Mouse (Mus musculus) C2C12 (cell line): ENCODE data around the gene Numa1.

ENCODE experiments used
- CEBPB ChIP-seq: IDR thresholded peaks from one replicate; pipeline ENCODE4 v1.6.1; 2011; ENCODE audit warnings: low read depth, mild to moderate bottlenecking, control low read depth, moderate library complexity
- CTCF ChIP-seq: IDR thresholded peaks from one replicate; pipeline ENCODE4 v1.5.1; 2011; ENCODE audit not compliant: control insufficient read depth, insufficient read depth, insufficient read length
- MAX ChIP-seq: IDR thresholded peaks from one replicate; pipeline ENCODE4 v1.6.1; 2011; ENCODE audit warnings: mild to moderate bottlenecking, control low read depth
- MYOD1 ChIP-seq: IDR thresholded peaks from one replicate; pipeline ENCODE4 v1.6.1; 2011; ENCODE audit warnings: low read depth; ENCODE audit not compliant: control insufficient read depth, insufficient read length
- MYOG ChIP-seq: IDR thresholded peaks from one replicate; pipeline ENCODE4 v1.6.1; 2011; ENCODE audit not compliant: control insufficient read depth, insufficient read length; ENCODE audit errors: extremely low read depth
- USF1 ChIP-seq: IDR thresholded peaks from one replicate; pipeline ENCODE4 v1.6.1; 2011; ENCODE audit warnings: low read depth, mild to moderate bottlenecking, control low read depth, moderate library complexity

- TF ChIP-seq CTCF = no peak
- TF ChIP-seq MAX = no peak
- TF ChIP-seq USF1 = no peak
- no peak for TF ChIP-seq MYOG
- no peak for TF ChIP-seq MYOD1
- TF ChIP-seq CEBPB = no peak
Observed at GRCm38 (mm10) chr7:101955276-101955675, 21.4 kb downstream of the Numa1 start.
